Mouse (Mus musculus) cerebellum, postnatal 14 days (tissue): ENCODE measurements at regions not wholly inside any gene's neighbourhood (a gene's known extent, or its start where the extent isn't known, plus 50 kb on each side); places are given as distances from the start of the nearest gene placed in this dataset.
"Not testable (repeated sequence)": the region's sequence is repeated elsewhere in the genome, so short reads cannot be mapped to it uniquely, and the experiment has no call there.

ENCODE experiments used
- DNase-seq, 2 experiments: peaks; one replicate each; pipeline ENCODE4 v3.0.0; 2021; ENCODE audit warnings: mixed read lengths in 2 of 2

DNA sequence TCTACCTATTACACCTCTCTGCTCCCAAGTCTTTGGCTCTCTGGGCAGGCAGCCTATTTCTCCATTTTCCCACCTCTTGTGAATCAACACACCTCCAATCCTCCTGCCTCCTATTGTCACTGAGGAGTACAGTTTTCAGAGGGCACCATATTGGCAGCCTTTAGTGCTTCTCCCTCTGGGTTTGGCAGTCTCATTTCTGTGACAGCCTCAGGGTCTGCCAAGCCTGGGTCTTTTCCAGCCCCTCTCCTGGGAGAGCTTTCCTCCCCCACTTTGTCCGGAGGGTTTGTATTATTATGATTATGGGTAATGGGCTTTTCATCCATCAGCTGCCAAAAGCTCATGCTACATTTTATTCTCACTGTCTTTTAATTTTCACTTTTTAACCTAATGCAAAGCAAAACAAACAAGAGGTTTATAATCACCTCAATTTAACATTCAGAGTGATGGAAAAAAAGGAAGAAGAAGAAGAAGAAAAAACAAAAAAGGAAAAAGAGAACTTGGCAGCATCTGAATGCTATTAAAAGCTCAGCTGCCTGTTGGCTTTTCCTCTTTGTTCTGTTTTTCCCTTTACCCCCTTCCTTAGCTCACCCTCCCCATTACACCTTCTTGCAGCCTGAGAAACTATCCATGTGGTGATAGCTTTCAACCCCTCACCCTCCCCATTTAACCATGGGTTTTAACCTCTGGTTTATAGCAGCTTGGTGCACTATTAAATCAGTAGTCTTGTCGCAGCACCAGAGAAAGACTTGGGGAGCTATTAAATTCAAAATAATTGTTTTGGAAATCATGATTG, 790.5 kb upstream of the Cdh8 start:
- peak; percentile 73 to 82 for DNase-seq

DNA sequence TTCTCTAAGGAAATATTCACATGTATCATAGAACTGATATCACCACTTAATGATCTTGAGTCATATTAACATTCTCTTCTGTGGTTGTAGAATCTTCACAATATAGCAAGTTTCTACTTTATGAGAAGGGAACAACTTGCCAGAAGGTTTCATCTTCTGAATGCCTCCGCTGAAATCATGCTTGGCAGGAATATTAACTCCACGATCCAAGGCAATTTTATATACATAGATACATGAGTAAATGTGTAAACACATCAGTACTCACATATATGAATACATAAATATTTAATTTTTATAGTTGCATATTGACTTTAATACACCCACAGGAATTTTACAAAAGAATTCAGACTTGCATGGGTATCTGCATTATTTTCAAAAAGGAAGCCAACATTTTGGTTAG, 777.0 kb upstream of the Cdh8 start:
- no peak for DNase-seq

DNA sequence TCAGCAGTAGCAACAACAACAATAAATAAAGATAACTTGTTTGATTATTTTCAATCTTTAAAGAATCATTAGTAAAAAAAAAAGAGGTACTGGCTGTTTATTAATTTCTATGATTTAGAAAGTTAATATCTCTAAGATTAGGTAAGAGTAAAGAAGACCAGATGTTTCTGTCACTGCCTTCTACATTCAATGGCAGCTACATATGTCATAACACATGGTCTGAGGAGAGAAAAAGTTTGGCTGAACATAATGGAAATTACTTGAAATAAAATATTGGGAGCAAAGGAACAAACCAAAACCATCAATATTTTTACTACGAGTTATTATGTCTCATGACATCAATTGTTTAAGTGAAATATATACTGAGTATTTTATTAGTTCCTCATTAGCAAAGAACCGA, 774.4 kb upstream of the Cdh8 start:
- DNase-seq = no peak

DNA sequence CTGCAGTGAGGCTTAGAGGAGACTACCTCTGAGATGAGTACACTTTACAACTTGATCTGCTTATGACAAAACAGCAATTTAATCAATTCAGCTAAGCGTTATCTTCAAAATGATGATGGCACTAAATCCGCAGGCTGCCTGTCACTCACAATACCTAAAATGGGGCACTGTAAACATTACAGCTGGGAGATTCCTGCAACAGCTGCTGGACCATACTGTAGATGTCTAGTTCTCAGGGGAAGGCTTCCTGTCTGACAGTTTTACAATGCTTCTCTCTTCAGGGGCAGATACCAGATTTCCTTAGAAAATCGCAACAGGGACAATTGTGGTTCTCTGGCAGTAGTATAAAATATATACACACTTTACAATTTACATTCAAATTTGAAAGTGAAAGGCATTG, 771.7 kb upstream of the Cdh8 start:
- no peak for DNase-seq

DNA sequence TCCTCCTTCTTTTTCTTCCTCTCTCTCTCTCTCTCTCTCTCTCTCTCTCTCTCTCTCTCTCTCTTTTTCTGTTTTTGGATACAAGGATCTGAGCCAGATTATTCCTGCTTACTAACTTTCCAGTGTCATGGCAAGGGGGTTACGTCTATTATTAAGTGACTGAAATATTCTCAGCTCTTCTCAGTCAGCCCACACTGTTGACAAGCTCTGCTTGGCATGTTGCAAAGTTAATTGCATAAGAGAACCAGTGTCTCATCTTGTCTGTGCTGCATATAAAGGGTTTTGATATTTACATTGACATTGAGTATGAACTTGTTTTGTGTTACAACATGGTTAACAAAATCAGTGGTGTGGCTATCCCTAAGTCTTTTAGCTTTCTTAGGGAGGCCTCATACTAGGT, 760.2 kb upstream of the Cdh8 start:
- DNase-seq = no peak

DNA sequence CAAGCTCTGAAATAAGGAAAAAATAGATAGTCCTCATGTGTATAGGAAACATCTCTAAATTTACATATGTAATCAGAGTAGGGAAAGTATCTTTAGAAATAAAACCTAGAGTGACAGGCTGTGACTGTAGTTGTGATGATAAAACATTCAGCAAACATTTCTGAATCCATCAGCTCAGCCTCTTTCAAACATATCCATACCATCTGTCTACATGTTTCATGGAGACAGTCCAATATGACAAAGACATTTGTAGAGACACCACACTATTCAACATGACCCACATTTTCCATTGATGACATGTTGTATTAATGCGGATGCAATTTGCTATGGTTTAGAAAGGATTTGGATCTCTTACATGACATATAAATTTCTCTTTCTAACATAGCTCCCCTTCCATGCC, 729.1 kb upstream of the Cdh8 start:
- DNase-seq = no peak

DNA sequence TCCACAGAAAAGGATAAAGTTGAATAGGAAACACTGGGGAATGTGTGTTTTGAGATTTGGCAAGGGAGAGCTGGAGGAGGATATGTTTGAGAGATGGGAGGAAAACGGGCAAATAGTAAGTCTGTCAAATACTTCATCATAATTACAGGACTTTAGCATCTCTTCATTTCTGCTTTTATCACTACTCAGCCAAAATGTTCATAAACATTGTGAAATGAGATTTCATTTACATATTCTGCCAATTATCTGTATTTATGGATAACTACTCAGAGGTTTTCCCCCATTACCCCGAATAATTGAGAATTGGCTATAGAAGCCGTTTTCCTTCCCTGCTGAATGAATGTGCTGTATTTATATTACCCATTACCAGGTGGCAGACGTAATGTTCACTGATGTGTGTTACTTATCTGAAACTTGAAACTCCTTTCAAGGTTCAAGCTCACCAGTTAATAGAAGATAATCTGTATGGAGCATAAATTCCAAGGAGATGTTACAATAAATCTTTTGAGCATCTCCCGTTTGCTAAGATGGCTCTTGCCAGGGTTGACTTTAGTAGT, 727.9 kb upstream of the Cdh8 start:
- DNase-seq = no peak

DNA sequence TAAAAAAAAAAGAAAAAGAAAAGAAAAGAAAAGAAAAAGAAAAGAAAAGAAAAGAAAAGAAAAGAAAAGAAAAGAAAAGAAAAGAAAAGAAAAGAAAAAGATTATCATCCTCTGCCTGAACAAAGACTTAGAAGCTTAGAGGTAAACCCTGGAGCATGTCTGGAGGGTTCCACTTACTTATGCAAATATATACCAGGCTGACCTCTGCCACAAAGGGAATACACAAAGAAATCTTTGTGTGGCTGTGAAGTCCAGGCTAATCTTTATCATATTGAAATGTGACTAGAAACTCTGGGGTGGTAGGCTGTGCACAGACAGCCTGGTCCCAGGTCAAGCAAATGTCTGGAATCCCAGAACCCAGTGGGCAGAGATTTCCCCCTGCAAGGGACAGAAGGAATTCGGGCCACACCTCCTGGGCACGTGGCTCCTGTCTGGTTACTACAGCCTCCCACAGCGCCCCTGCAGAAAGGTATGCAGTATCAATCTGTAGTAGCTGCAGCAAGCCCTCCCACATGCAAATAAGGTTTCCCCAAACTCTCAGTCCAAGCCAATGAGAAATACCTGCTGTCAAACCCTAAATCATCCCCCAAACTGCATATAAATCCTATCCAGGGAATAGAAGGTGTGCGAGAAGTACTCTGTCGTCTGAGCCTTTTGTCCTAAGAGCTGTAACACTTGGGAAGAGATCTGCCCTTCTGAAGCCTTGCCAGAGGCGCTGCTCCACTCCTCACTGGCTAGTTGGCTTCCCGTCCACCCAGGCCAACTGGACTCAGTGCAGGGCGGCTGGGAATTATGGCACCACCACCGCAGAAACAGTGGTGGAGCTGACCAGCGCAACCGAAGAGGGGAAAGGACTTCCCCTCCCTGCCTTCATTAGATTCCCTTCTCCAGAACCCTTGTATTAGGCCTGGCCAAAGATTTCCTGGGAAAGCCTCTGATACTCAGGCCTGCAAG, 688.4 kb upstream of the Cdh8 start:
- peak; percentile 10 to 15 for DNase-seq

DNA sequence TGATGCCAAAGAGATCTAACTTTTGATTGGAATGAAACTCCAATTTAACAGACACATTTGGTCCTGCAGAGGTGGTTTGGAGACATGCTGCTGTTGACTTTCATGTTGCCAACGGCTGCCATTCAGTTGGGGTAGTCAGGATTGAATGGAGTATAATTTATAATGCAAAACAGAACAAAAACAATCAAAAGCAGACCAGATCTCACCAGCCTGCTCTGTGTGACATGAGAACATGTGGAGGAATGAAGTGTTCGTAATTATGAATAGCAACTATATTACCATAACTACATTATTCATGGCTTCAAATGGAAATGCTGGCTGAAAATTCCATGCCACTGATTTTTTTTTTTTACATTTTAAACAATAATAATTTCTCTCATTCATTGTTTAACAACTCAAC, 685.7 kb upstream of the Cdh8 start:
- DNase-seq = no peak

DNA sequence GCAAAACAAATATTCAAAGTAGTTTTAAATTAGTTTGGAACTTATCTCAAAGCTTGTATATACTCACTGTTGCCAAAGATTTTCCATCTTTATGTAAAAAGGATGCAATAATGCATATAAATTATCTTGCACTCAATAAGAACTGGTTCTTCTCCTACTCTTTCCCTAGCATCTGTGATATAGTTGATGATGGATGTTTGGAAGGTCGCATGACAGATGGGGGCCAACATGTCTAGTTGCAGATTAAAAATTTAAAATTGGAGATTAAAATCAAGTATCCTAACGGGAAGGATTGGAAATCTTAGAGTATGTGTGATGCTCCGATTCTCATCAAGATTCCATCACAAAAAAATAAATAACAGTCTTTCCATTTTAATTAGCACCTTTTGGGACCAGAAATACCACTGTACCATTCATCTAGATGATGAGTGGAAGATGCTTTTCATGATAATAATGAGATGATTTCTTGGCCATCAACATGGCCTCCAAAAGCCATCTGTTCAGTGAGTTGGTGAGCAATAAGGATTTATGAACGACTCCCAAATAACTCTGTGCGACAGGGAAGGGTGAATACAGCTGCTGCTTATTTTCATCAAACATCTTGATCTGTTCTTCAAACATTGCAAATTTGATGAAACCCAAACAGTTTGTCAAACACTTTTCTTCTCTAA, 655.9 kb upstream of the Cdh8 start:
- DNase-seq = no peak

DNA sequence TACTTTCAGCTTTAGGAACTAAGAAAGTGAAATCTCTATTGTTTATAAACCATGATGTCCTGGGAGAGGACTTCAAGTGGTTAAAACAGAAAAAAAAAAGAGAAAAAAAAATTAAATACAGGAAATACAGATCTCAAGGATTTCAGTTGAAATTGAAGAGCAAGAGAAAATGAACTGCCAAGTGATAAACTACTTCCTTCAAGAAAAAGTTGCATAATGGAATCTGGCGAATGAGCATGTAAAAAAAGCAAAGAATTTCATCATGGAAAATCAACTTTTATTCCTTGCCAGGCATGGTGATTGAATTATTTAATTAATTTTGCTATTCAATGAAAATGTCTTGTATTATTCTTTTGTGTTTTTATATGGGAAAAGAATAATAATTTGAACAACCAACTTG, 653.5 kb upstream of the Cdh8 start:
- no peak for DNase-seq

DNA sequence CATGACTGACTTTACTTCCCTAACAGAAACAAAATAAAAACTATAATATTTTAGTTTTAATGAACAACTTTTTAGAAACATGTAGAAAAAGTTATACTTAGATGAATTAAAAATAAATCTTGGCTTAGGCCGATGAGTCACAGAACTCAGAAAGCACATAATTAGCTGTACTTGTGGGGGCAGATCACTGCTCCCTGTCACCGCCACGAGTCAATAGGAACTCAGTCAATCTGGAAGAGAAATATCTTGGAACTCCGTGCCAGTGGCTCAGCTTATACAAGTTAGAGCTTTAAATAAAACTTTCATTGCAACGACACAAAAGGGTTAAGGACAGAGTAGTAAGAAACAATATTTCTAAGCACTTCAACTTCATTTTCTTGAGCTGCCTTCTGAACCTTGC, 622.7 kb upstream of the Cdh8 start:
- no peak for DNase-seq

DNA sequence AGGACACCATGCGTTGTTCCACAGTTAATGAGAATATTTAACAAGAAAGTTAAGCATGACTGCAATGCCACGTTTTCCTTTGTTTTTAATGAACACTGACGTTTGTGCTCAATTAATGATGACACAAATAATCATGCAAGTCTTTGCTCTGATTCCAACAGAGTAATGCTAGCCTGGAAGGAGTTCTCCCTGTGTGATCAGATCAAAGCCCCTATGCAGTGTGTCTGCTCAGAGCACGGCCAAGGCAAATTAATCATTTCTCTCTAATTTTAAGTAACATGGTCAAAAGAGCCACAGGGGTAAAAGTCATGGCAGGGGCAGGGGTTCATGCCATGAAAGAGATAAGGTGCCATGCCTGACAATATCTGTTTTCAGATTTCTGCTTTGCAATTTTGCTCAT, 618.2 kb upstream of the Cdh8 start:
- DNase-seq = peak in 1 of 2 experiments; percentile 2

DNA sequence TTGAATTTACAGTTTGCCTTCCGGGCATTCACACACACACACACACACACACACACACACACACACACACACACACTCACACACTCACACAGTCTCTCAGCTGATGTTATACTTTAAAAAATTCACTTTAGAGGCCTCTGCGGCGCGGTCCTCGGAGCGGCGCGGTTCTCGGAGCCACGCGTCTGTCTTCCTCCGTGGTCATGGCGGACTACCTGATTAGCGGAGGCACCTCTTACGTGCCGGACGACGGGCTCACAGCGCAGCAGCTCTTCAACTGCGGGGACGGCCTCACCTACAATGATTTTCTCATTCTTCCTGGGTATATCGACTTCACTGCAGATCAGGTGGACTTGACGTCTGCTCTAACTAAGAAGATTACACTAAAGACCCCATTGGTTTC, 614.1 kb upstream of the Cdh8 start:
- DNase-seq = not testable (repeated sequence)

DNA sequence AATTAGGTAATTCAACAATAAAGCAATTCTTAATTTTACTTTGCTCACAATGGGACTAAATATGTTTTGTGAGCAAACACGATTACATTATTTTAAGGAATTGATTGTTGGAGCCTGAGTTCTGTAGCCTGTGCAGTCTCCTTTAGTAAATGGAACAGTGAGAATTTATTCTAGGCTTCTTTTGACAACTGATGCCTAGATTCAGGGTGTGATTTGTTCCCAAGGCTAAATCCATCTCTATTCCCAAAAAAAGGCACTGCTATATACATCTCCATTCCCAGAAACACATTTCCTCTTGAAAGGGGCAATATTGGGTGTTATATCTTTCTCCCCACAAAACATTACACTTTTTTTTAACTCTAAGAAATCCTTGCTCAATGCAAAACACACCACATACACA, 599.4 kb upstream of the Cdh8 start:
- DNase-seq = no peak

DNA sequence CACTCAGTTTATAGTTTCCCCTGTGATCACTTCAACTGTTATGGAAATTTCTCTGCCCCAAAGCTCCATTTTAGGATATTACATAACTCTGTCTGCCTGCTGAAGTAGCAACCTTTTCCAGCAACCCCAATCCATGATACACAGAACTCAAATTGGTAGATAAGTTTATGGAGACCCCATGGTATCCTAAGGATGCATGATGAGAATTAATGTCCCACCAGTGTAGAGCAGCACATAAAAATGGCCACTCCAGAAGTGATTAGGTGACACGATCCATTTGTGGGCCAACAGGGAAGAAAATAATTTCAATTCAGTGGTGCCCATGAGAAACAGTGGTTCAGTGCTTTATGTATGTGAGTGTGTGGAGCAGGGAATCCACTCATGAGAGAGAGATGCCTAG, 583.3 kb upstream of the Cdh8 start:
- no peak for DNase-seq

DNA sequence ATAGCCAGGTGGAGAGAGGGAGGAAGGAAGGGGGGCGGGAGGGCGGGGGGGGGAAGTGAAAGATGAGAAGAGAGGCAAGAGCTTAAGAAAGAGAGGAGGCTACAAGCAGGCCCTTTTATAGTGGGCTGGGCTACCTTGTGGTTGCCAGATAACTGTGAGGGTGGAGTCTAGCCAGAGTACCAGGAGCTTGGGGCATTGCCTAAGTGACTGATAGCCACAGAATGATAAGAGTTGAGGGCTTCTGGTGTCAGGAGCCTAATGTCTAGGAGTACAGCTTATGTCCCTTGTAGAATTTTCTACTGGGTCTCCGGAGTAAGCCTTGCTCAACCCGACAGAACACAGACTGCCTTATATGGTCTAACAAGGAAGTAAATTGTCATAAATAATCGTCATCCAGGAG, 567.4 kb upstream of the Cdh8 start:
- DNase-seq = no peak

DNA sequence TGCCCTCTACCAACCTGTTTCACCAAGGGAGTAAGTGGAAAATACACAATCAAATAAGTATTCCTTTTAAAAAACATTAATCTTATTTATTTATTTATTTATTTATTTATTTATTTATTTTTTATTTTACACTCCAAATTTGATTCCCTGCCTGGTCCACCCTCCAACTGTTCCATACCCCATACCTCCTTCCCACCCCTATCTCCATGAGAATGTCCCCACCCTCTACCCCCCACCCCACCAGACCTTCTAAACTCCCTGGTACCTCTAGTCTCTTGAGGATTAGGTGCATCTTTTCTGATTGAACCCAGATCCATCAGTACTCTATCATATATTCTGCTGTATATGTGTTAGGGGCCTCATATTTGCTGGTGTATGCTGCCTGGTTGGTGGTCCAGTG, 538.4 kb upstream of the Cdh8 start:
- no peak for DNase-seq

DNA sequence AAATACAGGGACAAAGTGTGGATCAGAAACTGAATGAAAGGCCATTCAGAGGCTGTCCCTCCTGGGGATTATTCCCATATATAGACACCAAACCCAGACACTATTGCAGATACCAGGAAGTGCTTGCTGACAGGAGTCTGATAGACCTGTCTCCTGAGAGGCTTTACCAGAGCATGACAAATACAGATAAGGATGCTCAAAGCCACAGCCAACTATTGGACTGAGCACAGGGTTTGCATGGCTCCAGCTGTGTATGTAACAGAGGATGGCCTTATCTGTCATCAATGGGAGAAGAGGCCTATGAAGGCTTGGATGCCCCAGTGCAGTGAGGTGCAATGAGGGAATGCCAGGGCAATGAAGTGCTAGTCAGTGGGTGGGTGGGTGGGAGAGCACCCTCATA, 537.6 kb upstream of the Cdh8 start:
- DNase-seq = no peak

DNA sequence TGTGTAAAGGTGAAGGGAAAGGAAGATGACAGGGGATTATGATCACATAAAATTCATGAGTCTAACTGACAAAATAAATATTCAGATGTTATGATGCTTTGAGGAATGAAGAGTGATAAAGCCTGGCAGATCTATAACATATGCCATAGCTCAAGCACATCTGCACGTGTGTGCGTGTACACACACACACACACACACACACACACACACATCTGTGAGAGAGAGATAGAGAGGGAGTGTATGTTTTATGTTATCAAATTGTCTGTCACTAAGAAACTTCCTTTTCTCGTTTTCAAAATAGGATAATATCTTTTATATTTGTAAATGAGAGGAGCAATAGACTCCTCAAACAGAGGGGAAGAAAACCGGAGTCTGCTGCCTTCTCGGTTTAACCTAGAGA, 516.9 kb upstream of the Cdh8 start:
- no peak for DNase-seq
